Mouse (Mus musculus) retina, embryonic 14.5 days (tissue): ENCODE measurements around the gene Lhx2.

Experiments
- DNase-seq: peaks from one replicate; pipeline ENCODE4 v3.0.0-alpha.2; 2015; ENCODE audit warnings: low spot score

Lhx2 gene

GRCm38 (mm10) chr2:38346881-38347764 is 8.0 kb downstream of the Lhx2 start:
- peak; percentile 49 for DNase-seq

DNA sequence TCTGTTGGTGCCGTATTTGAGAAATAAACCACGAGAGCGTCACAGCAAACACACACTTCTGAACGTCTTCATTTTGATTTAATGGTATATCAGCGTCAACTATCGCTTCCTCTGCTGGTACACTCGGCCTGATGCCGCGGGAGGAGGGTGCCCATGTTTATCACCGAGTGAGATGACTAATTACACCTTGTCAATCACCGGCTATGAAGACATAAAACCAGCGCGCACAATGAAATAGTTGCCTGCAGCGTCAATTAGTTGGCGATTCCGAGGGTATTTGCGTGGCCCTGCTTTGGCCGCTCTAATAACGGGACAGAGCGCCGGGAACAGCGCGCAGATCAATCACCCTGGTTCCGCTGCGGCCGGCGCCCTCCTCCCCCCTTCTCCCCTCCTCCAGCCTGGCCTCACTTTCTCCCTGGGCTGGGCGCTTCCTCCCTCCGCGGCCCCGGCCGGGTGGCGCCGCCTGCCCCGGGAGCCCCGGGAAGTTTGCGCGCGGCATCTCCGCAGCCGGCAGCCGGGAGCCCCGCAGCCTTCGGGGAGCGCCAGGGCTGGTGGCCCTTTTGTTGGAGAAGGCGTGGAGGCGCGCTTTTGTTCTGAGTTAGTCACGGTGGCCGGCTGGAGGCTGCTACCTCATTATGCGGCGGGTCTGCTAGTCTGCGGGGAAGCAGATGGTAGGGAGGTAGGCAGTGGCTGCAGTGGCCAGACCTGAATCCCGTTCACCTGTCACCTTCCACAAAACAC is 8.9 kb downstream of the Lhx2 start:
- DNase-seq, result peak; percentile 74

DNA sequence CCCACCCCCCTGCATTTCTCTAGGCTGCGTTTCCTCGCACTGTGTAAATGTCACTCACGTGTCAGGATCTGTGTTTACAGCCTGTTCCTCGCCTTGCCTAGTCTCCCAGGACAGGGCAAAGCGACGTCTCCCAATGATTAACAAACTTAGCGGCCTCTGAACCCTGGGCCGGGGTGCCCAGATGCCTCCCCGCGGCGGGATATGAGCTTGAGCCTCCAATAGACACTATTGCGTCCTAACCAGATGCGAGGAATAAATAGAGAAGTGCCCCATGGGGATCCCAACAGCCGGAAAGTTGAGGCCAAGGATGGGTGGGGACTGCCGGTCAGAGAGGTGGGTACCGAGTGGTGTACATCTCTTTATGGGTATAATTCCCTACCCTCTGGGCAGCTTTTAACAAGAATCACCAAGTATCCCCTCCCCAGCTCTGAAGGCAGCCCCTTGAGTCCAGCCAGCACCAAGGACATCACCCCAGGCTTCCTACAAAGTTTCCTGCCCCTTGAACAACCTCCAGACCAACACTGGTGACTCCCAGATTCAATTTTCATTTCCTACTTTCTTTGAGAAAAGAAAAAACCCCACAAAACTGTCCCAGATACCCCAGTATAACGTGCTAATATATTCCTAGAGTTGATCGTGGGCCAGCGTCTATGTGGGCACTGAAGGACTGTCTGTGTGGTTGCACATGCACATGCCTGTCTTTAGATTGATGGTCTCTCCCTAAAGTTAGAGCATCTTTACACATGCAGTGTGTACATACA is 9.8 kb downstream of the Lhx2 start:
- DNase-seq, result peak; percentile 45

GRCm38 (mm10) chr2:38349447-38350350 is 10.6 kb downstream of the Lhx2 start:
- peak; percentile 43 for DNase-seq

GRCm38 (mm10) chr2:38350386-38350785 is 11.3 kb downstream of the Lhx2 start:
- no peak for DNase-seq

DNA sequence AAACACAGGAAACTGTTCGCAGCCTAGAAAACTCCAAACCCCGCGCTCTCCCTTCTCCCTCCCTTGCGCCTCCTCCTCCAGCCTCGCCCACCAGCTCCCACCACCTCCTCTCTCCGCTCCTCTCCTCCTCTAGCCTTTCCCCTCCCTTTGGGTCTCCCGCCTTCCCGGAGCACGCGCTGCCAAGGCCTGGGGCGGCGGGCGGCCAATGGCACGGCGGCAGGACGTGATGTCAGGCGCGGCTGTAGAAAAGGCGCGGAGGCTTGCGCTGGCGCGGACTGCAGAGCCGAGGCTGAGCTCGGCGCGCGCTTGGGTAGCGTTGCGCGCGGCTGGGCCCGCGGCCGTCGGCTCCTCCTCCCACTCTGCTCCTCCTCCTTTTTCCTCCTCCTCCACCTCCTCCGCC is 11.7 kb downstream of the Lhx2 start:
- peak; percentile 98 for DNase-seq

DNA sequence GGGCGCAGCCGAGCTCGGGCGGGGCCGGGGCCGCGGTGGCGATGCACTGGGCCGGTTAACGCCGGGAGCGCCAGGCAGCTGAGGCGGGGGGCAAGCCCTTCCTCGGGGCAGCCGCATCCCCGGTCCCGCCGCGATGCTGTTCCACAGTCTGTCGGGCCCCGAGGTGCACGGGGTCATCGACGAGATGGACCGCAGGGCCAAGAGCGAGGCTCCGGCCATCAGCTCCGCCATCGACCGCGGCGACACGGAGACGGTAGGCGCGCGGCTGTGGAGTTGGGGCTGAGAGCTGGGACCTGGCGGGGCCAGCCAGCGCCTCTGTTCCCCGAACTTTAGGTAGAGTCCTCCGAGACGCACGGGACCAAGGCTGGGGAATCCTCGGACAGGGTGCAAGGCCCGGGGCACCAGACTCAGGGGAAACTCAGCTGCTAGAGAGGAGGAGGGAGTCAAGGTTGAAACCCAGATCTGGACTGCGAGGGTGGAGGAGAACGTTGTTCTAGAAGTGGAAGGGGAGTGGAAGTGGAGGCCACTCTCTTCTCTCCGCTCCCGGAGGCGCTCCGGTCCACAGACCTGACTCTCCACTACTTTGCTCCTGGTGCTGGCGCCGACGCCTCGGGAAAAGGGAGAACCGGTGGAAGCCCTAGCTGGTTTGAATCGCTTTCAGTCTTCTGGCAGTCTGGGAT is 12.7 kb downstream of the Lhx2 start:
- DNase-seq, result peak; percentile 56

- peak; percentile 37 for DNase-seq
Measured at GRCm38 (mm10) chr2:38352321-38353007, 13.4 kb downstream of the Lhx2 start.

DNA sequence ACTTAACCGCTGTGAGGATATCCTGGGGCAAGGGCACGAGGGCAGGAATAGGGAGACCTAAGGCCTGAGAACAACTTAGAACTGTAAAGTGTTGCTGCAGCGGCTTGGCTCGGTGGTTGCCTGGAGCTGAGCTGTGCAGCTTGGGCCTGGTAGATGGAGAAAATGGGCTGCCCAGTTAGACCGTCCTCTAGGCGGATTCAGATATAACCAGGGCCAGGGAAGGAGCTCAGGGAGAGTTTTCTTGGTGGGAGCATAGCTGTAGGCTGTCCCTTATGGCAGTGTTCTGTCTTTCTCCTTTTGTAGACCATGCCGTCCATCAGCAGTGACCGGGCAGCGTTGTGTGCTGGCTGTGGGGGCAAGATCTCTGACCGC is 13.9 kb downstream of the Lhx2 start:
- DNase-seq, result peak; percentile 36

DNA sequence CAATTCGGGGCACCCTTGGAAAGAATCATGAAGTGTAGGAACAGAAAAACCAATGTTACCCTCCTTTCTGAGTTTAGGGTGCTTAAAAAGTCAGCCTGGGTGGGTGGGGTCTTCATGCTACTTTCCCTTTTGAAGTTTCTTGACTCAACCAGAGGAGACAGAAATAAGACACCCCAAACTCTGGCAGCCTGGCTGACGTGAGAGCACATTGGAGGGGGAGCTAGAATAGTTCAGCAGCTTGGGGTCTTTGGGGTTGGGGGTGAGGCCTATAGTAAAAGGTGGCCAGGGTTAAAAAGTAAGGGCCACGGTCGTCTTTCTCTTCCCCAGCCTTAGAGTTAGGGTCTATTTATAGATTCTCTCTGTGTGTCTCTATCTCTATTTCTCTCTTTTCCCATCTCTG is 14.6 kb downstream of the Lhx2 start:
- DNase-seq, result no peak

DNA sequence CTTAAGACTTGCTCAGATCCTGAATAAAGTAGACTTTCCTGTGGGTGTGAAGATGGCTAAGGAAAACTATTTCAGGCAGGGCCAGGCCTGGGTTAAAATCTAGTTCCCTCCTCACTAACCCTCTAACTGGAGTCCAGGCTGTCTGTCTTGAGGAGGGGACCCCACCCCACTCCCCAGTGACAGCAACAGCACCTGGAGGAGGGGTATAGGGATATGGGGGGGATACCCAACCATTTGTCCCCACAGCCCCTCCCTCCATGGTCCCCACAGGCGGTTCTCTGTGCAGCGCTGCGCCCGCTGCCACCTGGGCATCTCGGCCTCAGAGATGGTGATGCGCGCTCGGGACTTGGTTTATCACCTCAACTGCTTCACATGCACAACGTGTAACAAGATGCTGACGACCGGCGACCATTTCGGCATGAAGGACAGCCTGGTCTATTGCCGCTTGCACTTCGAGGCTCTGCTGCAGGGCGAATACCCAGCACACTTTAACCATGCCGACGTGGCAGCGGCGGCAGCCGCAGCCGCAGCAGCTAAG is 15.2 kb downstream of the Lhx2 start:
- no peak for DNase-seq

DNA sequence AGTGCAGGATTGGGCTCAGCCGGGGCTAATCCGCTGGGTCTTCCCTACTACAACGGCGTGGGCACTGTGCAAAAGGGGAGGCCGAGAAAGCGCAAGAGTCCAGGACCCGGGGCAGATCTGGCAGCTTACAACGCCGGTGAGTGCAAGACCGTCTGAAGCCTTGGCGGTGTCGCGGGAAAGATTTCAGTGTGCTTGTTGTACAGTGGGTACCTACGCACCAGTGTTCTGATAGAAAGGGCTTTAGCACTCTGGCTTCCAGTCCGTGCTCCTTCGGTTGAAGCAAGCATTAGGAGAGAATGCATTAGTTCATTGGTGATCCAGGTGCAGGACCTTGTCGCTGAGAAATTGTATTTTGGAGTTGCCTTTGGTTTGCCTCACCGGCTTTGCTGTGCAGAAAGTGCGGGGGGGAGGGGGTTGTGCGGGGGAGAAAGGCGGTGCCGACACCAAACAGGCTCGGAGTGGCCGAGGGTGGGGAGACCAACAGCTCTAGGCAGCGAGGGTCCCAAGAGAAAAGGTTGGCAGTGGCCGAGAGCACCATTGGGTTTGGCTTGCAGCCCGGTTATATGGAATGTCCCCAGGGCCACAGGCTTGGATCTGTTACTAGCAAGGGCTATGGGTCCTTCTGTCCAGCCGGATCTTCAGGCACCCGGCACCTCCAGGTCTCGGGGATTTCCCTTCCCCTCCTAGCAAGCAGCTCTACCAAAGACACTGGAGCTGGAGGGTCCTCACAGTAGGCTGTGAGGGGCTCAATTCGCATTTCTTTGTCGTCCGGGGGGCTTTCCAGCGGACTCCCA is 15.8 kb downstream of the Lhx2 start:
- DNase-seq, result peak; percentile 67

- peak; percentile 38 for DNase-seq
Measured at GRCm38 (mm10) chr2:38355731-38356427, 16.8 kb downstream of the Lhx2 start.

DNA sequence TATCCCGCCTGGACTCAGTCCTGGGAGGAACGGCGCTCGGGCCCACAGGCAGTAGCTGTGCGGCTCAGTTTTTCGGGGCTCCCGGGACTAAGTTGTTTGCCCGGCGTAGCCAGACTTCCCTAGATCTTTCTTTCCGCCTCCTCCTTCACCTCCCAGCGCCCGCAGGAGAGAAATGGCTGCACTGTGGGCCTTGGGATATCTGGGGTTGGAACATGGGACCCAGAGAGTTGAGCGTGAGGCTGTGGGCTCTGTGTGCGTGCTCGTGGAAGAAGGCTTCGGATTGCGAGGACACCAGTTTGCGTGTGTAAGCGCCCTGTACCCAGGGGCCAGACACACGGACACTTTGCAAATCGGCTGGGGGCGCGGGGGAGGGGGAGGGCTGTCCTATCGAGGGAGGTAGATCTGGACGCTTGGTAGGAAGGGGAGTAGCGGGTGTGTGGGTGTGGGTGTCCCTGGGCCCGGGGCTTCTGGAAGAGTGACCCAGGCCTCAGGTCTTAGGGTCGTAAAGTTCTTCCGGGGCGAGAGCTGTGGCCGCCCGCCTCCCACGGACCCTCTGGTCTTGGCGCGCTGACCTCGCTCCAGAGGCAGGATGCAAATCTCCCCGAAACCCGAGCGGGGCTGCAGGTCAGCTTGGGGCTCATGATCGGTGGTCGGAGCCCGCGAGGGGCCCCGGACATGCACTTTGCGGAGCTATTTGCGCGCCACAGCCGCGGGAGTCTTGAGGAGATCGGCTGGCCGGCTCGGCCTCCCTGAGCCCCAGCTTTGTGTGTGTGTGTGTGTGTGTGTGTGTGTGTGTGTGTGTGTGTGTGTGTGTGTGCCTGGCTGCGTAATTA is 17.6 kb downstream of the Lhx2 start:
- no peak for DNase-seq

- DNase-seq, result peak; percentile 45
Measured at GRCm38 (mm10) chr2:38357294-38358246, 18.5 kb downstream of the Lhx2 start.

GRCm38 (mm10) chr2:38358611-38359010 is 19.5 kb downstream of the Lhx2 start:
- no peak for DNase-seq
